Comparison of ENCODE assay signal across 14 mouse cellular contexts in genomic region chr17:67711361-67711760, GRCm38 (mm10).
"Had no signal": no experiment of that assay in that cellular context is flagged by ENCODE, and none has a peak within 500 bp of the region (broad histone marks: within the 10 kb centered on the region; RNA-seq: fewer than 3 reads in every experiment).

No protein-coding gene starts in this region.

- H3K9ac ChIP-seq: kidney, embryonic 15.5 days; midbrain, embryonic 12.5 days; neural tube, embryonic 13.5 days had no signal

- H3K9me3 ChIP-seq: kidney, embryonic 15.5 days; midbrain, embryonic 12.5 days; neural tube, embryonic 13.5 days had no signal

- H3K27ac ChIP-seq: kidney, embryonic 15.5 days; left cerebral cortex, adult 2 months; midbrain, embryonic 12.5 days had no signal

- H3K4me2 ChIP-seq: kidney, embryonic 15.5 days; midbrain, embryonic 12.5 days; neural tube, embryonic 13.5 days had no signal

- H3K36me3 ChIP-seq: kidney, embryonic 15.5 days had no signal

- H3K27me3 ChIP-seq: kidney, embryonic 15.5 days; midbrain, embryonic 12.5 days; neural tube, embryonic 13.5 days had no signal

- DNase-seq: kidney, adult 2 months; lung, adult 2 months; lung, postnatal 4 days; retina, postnatal 1 day; right cerebral cortex, postnatal 4 days; spleen, adult 18-20 months; thymus, adult 18-20 months; thymus, postnatal 14 days had no signal

- H3K4me3 ChIP-seq: kidney, embryonic 15.5 days; left cerebral cortex, adult 2 months; midbrain, embryonic 12.5 days; neural tube, embryonic 13.5 days had no signal

- ATAC-seq: lung, postnatal 0 days; midbrain, embryonic 16.5 days had no signal
